Mouse (Mus musculus): ENCODE data around the gene Efna5.

Efna5 gene

DNA sequence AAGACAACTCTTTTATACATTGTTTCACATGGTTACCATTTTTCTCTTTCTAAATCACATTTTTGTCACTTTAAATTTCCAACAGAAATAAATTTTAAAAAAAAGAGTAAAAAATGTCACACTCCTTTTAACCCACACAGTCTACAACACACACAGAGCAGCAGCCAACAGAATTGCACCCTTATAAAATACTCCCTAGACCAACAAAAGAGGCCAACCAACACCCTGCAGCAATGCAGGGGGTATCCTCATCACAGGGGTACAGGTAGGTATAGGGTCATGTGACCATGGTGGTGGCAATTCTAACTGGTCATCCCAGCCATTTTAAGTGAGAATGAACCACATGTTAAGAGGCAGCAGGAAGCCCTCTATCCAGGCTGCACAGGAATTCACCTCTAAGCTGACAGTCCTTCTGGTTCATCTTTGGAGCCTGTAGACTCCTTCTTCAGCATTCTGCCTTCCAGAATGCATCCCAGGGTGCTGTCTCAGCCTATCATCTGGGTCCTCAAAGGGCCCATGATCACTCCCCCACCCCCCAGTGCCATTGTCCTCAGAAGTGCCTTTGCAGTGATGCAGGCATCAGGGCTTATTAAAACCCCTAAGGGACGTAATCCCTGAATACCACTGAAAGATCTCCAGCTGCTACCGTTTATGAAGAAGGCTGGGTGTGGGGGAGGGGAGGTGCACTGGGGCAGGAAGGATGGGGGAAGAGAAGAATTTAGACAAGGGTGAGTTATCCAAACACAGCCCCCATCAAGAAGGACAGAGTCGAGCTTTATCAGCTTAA is 28.1 kb downstream of the Efna5 start:
- no peak for DNase-seq

DNA sequence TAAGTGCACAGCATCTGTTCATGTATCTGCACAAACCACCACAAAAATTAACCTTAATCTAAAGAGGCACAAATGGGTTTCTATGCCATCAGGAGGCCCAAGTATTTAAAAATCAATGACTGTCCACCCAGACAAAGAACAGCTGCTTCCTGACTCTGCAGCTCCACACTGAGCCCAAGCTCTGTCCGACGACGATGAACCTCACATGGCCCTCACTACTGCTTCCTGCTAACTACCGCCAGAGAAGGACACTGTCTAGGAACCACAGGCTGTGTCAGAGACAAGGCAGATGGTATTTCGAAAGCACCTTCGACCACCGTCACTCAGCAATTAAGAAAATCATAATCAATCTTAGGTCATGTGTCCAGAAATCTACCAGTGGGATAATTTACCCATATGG is 29.8 kb downstream of the Efna5 start:
- no peak for DNase-seq

DNA sequence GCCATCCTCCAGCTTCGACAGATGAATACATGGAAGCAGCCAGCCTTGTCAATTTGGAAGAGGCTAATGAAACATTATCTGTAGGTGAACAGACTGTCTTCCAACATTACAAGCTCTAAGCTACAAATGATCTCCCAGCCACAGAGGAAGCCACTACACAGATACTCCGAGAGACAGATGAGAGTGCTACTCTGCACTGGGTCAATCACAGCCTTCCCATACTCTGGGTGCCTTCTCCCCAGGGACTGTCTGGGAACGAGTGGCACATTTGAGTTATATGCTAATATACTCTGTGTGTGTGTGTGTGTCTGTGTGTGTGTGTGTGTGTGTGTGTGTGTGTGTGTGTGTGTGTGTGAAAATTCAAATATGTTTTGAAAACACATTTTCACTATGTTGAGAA is 30.5 kb downstream of the Efna5 start:
- no peak for DNase-seq

DNA sequence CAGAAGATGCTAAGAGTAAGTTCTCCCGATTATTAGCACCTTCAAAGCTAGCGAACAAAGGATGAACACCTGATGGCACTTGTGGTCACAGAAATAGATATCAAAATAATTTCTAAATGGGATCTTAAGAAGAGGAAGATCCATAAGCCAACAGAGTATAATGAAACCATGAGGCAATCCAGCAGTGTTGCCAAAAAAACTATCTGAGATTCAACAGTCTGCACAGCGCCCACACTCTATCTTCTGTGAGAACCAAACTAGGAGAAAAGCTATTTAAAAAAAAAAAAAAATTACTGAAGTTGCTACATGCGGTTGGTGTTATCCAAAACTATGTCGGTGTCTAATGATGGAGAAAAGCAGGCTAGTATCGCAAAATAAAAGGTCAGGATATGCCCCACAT is 31.4 kb downstream of the Efna5 start:
- DNase-seq = no peak

DNA sequence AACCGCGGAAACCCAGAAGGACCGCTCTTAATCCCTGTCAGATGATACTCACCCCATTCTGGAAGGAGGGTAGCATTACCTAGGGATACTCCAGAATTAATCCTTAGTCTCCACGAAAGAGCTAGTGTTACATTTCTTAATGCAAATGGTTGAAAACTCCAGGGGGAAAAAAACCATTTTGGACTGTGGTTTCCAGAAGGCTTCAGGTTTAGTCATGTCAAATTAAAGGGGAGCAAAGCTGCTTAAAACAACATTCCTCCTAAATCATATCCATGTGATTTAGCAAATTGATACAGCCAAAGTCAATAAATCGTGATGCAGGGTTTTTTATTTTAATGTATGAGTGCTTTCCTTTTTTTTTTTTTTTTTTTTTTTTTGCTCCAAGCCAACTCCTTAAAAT is 35.5 kb downstream of the Efna5 start:
- no peak for DNase-seq

DNA sequence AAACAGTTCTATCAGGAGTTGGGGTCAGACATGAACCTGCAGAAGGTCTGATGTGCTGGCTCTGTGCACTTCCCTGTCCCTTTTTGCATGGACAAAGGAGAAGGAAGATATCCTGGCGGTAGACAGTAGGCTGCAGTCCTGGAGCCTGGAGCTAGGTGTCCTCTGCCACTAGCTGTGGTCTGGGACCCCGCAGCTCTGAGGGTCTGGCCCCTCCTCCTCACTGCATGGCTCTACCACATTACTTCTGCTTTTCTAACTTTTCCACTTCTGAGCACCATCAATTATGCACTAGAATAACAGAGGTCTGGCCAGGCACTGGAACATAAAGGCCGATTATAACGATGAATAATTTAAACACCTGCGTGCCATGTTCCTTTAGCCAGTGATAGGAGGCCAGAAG is 36.8 kb downstream of the Efna5 start:
- DNase-seq = no peak

DNA sequence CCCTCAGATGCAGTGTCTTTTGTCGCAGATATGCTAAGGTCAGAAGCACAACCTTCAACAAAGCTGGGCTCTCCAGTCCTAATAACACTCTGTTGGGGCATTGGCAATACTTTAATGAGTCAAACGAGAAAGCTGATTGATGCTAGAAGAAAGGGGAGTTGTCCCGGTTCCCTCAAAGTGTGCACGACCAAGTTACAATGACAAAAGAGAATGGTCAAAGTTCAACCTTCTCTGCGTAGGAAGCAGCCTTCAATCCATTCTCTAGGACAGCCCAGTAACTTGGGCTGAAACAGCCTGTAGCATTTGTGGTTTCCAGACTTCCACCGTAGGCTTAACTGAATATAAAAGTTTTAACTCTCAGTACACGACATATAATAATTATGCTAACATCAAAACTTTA is 43.8 kb downstream of the Efna5 start:
- no peak for DNase-seq

DNA sequence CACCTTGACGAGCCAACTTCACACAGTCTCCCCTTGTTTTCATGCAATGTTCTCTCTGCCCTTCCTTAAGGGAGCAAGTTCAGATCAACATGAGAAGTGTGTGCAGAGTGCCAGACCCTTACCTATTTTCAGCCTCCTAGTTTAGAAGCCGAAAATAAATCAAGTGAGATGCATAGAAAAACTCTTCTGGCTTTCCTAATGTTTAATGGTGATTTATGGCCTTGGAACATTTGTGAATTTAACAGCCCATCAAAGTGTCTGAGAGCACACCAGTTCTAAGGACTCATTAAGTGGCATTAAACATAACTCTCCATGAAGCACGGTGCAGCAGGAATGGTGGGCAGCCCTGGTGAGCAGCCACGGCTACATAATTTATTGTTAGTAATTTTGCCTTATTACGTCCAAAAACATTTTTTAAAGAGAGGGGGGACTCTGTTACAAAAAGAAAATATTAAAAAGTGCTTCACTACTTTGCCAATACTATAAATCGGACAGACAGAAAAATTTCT is 44.5 kb downstream of the Efna5 start:
- DNase-seq = no peak

DNA sequence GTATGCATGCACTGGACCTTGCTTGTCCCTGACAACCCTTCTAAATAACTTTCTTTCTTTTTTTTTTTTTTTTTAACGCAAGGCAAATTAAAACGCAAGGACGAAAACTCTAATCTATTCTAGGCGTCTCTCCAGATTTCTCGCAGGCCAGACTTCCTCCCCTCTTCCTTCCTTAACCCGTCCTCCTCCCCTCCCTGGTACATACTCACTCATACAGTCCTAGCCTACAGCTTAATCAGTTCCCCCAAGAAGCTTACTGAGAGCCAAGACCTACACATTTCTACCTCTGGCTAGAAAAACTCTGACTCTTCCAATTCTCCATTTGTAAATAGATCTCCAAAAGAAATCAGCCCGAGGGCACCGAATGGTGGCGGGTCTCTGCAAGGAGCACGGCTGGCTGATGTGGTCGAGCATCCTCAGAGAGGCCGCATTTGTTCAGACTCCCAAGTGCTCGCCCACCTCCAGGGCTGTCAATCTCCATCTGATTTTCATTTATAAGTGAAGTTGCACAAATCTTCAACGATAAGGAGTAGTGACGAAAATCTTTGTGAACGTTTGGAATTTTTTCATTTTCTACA is 48.5 kb downstream of the Efna5 start:
- DNase-seq = no peak

DNA sequence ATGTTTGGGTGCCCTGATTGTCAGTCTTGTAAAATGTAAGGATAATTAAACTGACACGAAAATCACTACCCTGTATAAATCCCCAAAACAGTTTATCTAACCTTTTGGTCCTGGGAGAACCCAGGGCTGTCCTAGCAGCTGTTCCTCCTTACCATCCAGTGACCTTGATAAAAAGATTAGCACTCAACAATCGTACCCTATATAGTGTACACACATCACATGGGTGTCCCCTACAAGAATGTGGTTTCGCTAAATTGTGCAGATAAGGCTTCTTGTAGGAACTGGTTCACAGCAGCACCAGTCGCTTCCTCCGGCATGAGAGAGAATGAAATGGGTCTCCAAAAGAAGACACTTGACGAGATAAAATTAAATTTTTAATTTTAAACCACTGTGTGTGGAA is 53.6 kb downstream of the Efna5 start:
- DNase-seq = no peak

DNA sequence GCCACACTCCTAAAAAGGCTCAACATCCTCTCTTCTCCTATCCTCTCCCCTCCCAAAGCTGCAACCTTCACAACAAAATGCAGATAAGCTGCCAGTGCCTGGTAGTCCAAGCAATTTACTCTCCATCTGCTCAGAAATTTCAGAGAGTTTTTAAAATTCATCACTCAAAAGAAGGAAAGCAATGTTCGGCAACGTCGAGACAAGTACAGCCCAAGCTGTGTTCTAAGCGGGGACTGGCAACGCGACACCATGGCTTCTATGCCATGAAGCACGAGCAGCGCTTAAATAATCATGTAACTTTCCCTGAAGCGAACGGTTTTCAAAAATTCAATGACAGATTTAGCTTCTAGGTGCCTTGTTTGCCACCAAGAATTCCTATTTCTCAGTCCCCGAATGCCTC is 59.9 kb downstream of the Efna5 start:
- DNase-seq = no peak

DNA sequence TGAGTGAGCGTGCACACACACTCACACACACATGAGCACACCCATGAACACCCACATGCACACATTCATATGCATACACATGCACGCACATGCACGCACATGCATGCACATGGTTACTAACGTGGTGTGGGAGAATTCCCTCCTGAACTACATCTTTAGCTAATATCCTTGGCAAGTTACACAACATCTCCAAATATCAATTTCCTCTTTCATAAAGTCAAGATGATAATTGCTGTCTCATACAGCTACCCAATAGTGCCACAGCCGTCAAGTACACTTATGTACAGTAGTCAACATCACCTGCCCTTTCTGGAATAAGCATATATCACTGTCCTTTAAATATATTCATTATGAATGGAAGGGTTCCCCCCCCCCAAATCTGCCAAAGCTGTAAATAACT is 61.2 kb downstream of the Efna5 start:
- no peak for DNase-seq

DNA sequence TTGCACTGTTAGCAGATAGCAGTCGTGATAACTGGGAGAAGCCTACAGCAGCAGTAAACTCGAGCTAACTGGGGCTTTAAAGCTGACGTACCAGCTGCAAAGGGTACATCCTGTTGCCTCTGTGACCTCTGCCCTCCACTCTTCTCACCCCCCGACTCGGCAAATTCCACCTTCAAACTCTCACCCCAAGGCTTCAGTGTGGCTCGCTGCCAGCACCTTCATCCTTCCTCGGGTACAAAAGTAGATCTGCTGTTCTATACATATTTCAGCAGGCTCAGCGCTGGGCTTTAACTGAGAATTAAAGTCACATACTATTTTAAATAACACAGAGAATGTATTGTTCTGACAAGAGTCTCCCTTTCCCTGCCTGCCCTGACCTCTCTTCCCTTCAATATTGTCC is 62.3 kb downstream of the Efna5 start:
- no peak for DNase-seq

DNA sequence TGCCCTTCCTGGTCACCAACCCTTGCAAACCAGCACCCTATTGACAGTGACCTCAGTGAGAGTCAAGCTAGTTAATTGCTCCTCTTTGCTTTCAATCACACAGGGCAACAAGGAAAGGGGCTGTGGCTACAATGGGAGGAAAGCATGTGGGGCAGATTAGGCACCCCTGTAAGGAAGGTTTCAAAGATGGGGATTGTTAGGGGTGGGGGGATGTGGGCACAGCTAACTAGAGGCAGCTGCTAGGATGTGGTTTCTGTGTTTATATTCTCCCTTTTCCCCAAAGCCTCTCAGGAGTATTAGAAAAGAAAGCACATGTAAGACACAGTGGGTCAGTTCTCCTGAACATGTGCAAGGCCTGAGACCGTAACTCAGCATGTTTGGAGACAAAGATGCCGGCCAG is 62.8 kb downstream of the Efna5 start:
- no peak for DNase-seq

DNA sequence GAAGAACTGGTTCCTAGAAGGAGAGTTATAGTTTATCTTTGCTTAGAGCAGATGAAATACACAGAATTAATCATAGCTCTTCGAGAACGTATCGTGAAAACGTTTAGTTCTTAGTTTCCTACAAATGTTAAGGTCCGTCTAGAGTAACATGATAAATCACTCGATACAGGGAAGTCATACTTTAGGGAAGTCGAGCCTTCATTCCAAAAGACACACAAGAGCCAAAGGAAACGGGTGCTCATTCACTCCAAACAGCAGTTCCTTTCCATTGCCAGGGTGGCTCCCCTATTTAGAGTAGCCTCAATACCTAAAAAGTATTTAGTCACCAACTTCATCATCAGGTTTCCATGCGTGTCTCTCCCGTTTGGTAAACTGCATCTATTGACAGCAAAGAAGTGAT is 64.2 kb downstream of the Efna5 start:
- no peak for DNase-seq

DNA sequence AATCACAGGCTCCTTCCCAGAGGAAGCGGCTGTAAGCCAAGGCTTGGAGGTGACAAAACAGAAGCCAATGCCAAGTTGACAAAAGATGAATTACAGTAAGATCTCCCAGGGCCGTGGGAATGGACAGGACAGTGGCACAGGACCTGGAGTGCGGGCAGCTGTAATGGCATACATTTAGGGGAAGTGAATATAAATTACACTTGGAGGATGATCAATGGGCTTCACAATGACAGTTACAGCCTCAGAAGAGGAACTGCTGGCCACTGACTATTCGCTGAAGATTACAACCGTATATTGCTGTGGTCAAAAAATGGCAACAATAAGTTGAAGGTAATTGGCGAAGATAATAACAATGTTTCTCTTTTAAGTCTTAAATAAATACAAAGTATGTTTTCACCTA is 67.7 kb downstream of the Efna5 start:
- DNase-seq = no peak

DNA sequence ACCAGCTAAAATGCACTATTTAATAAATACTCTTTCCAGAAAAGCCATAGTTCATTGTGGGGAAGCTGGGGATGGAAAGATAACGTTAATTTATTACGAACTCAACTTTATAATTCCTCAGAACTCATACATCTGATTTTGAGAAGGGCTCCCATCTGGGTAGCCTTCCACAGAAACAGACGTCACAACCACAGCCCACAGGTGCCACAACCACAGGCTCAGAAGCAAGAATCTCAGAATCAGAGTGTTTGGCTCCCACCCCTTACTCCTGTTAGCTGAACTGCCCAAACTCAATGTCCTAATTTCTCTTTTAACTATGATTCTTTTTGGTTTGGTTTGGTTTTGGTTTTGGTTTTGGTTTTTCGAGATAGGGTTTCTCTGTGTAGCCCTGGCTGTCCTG is 73.2 kb downstream of the Efna5 start:
- no peak for DNase-seq

DNA sequence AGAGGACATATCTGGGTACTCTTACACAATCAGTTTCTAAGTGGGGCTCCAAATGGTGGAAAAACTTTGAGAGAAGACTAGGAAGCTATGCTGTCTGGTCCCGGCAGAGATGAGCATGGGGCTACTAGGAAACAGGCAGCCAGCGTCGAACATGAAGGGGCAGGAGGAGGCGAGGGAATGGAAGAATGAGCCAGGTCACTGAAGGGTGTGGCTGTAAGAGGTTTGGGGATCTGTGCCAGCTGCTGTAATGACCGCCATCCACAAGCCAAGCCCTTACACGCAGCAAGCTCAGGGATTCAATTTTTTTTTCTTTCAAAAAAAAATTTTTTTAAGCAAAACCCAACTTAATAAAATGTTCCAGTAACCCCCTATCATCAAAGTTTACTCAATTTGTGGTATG is 74.5 kb downstream of the Efna5 start:
- DNase-seq = no peak

DNA sequence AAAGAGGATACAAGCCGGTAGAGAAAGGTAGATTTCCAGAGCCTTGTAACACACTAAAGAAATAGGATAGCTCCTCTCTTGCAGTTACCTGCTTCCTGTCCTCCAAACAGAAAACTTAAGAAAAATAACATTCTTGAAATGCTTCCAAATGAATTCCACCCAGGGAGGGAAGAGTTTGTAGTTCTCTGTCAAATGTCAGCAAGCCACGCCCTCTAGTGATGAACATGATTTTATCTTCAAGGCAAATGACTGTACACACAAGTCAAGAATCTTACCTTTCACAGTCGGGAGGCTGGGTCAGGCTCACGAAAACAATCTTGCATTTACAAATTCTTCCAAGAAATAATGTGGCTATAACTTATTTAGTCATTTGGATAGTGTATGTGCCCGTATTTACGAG is 78.4 kb downstream of the Efna5 start:
- no peak for DNase-seq

DNA sequence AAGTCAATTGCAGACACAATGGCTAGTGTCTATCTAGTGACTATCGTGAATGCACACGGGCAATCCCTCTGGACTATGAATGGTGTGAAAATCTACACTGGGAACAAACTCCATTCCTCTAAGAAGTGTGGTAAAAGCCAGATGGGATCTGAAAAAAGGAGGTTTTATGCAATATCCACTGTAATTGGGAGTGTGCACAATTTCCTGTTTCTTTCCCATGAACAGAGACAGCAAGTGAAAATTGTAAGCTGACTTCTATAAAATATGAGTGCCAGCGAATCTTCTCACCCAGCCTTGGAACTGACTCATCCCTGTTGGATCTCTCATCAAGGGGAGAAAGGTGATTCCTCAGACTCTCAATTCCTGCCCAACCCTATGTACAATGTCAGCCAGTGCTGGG is 83.8 kb downstream of the Efna5 start:
- DNase-seq = no peak

DNA sequence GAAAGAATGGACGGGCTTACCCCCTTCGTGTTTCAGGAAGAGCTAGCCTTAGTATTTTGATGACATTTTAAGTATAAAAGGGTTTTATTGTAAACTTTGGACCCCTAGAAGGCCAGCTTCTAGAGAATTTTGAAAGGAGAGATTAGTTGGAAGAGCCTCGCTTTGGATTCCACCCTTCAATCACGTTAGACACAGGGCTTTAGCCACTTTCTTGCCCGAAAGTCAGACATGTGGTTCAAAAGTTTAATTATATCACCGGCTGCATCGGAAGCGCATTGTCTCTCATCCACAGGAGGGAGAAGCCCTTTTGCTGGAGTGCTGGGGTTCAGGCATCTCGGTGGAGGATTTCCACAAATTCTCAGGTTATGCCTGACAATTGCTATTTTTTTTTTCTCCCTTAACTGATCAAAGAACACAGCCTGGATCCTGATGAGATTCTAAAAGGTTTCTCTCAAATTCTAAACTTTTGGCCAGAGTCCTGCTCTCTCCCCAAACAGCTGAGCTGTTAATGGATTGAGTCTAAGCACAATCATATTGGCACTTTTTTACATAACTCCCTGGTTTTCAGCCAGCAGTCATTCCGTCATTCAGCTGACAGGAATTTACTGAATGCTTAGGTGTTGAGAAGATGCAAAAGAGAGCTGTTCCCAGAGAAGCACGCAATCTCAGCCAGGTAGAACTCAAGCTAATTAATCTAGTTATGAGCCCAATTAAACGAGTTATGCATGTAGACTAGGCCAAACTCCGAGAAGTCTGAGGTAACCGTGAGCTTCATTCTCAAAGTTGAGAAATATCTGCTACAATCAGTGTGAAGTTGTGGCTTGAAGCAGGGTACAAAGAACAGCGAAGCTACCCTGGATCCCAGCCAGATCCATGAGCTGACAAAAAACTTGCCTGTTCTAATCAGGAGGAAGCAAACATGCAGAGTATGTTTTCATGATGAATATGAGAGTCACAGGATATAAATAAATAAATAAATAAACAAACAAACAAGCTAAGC is 91.5 kb downstream of the Efna5 start:
- no peak for DNase-seq

DNA sequence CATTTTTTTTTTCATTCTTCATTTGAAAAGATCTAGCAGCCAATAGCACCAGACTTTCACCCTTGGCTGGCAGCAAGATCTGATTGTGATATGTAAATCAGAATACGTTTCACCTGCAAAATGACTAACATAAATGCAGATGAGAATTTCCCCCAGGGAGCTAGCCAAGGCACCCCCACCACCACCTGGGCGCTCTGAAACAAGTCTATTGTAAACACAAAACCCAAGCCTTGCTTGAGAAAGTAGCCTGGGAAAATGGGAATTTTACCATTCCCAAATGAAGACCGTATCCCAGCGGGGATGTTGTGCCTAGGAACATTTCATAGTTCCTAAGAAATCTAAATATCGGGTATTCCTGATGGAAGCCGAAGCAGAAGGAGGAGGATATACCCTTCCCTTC is 92.3 kb downstream of the Efna5 start:
- no peak for DNase-seq

DNA sequence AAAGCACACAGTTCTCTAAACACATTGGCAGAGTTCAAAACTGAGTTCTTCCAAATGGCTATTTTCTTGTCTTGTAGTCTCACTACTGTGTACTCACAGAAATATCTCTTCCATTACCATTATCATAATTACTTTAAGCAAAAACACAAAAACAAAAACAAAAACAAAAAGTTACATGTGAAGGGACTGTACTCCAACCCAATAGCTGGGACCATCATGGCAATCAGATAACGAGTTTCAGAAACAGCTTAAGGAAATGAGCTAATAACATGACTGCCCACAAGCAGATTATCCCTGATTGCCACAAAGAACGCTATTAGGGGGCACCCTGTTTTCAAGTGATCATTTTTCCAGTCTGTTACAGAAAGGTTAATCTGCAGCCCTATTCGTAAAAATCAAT is 93.3 kb downstream of the Efna5 start:
- DNase-seq = no peak

DNA sequence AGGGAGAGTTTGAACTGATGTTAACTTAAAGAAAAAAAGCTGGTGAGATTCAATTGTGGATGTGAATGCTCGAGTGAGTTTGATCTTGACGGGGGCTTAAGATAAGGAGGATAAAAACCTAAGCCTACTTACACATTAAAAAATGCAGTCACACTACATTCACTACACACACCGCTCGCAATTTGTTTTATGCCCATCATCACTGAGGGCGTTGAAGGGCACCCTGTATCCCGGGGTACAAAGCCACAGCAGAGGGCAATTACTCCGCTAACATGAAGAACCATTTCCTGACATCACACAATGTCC is 94.6 kb downstream of the Efna5 start:
- no peak for DNase-seq

Data from kidney, adult 18-20 months (tissue).